In the genomic region with DNA sequence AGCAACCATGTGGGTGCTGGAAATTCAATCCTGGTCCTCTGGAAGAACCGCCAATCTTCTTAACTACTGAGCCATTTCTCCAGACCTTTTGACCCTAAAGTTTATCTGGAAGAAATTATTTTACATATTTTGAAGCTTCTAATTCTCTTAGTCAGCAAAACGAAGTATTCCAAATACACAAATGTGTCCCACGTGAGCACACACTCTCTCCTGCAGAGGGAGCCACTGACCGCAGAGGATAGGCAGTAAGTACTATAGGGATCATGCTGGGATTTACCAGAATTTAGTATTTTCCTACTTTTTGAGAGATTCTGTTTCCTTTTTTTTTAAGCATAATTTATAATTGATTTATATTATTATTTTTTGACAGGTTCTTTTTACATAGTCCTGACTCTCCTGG, we compare ENCODE assay signal across 8 mouse cellular contexts. TPM values are rescaled to one million over a fixed set of nuclear protein-coding genes. Genes with fewer than 3 reads are reported as not detected.
DNase-seq lines count a peak whose midpoint lies in the region; ATAC-seq and TF ChIP-seq lines count a peak whose summit lies in the region.

No protein-coding gene starts in this region.

- no peak overlapping the region for H3K9ac ChIP-seq in embryonic facial prominence, embryonic 14.5 days (ENCODE audit: low read depth, low read length)
- H3K9ac ChIP-seq in liver, embryonic 14.5 days (replicated peaks) = no peak overlapping the region

- no peak overlapping the region for H3K4me2 ChIP-seq in embryonic facial prominence, embryonic 14.5 days (ENCODE audit: low read depth, low read length)
- no peak overlapping the region for H3K4me2 ChIP-seq in liver, embryonic 14.5 days (ENCODE audit: low read depth)

- no peak for TF ChIP-seq CTCF in thymus, adult 2 months (IDR thresholded peaks at IDR 0.05; ENCODE audit: borderline replicate concordance, control insufficient read depth, extremely low read depth, insufficient read depth, low read length, poor library complexity)
- TF ChIP-seq CTCF in liver, embryonic 14.5 days (IDR thresholded peaks at IDR 0.05; ENCODE audit: low read depth) = peak; percentile 78

- TF ChIP-seq POLR2A in thymus, adult 2 months (IDR thresholded peaks at IDR 0.05; ENCODE audit: control insufficient read depth, extremely low read depth, insufficient read depth, low read length, poor library complexity) = no peak

- H3K9me3 ChIP-seq in embryonic facial prominence, embryonic 14.5 days (ENCODE audit: control insufficient read depth, low read length) = no peaks in the 10 kb centered on the region
- H3K9me3 ChIP-seq in liver, embryonic 14.5 days (ENCODE audit: control insufficient read depth, low read length) = no peaks in the 10 kb centered on the region

- no peaks in the 10 kb centered on the region for H3K4me1 ChIP-seq in thymus, adult 2 months (replicated peaks; ENCODE audit: control insufficient read depth, insufficient read depth, low read length)
- H3K4me1 ChIP-seq in embryonic facial prominence, embryonic 14.5 days (ENCODE audit: control insufficient read depth, insufficient read depth, low read length) = no peaks in the 10 kb centered on the region
- no peaks in the 10 kb centered on the region for H3K4me1 ChIP-seq in liver, embryonic 14.5 days (replicated peaks; ENCODE audit: control insufficient read depth in 2 of 2, insufficient read depth in 2 of 2, low read length in 1 of 2)

- DNase-seq in gastrocnemius, adult 18-20 months (ENCODE audit: low spot score) = peak; percentile 44
- DNase-seq in gastrocnemius, adult 8-10 months (ENCODE audit: low spot score in 2 of 2) = no peak
- DNase-seq in thymus, adult 2 months = peak; percentile 50
- no peak for DNase-seq in thymus, adult 18-20 months
- DNase-seq in embryonic facial prominence, embryonic 14.5 days (ENCODE audit: low spot score) = peak; percentile 41
- no peak for DNase-seq in liver, embryonic 14.5 days (ENCODE audit: low read depth in 3 of 3, low spot score in 3 of 3)
- DNase-seq in thymus, postnatal 25 days = peak; percentile 50
- no peak for DNase-seq in neural tube, embryonic 10.5 days (ENCODE audit: extremely low spot score, low spot score)

- no peaks in the 10 kb centered on the region for H3K36me3 ChIP-seq in thymus, adult 2 months (ENCODE audit: control insufficient read depth, insufficient read depth, low read length)
- no peaks in the 10 kb centered on the region for H3K36me3 ChIP-seq in embryonic facial prominence, embryonic 14.5 days (ENCODE audit: control insufficient read depth, insufficient read depth, low read length)
- H3K36me3 ChIP-seq in liver, embryonic 14.5 days (replicated peaks; ENCODE audit: control insufficient read depth, insufficient read depth, low read depth) = no peaks in the 10 kb centered on the region

- H3K27me3 ChIP-seq in thymus, adult 2 months (ENCODE audit: control insufficient read depth, insufficient read depth, low read length) = no peaks in the 10 kb centered on the region
- no peaks in the 10 kb centered on the region for H3K27me3 ChIP-seq in embryonic facial prominence, embryonic 14.5 days (replicated peaks; ENCODE audit: control insufficient read depth, insufficient read depth, low read length)
- H3K27me3 ChIP-seq in liver, embryonic 14.5 days (ENCODE audit: control insufficient read depth, insufficient read depth, low read length) = no peaks in the 10 kb centered on the region

- no peak for ATAC-seq in embryonic facial prominence, embryonic 14.5 days (ENCODE audit: low read depth)
- ATAC-seq in liver, embryonic 14.5 days (ENCODE audit: insufficient read depth) = no peak

- WGBS in thymus, adult 2 months = 33% methylated on average over 4 of the region's 4 CpGs
- WGBS in embryonic facial prominence, embryonic 14.5 days = 43% methylated on average over 4 of the region's 4 CpGs
- 27% methylated on average over 4 of the region's 4 CpGs for WGBS in liver, embryonic 14.5 days (ENCODE audit: insufficient replicate concordance)

- no peak overlapping the region for H3K27ac ChIP-seq in thymus, adult 2 months (ENCODE audit: control insufficient read depth, insufficient read depth, low read length)
- H3K27ac ChIP-seq in embryonic facial prominence, embryonic 14.5 days (replicated peaks; ENCODE audit: low read depth, low read length) = no peak overlapping the region
- no peak overlapping the region for H3K27ac ChIP-seq in liver, embryonic 14.5 days

- no peak overlapping the region for H3K4me3 ChIP-seq in thymus, adult 2 months (ENCODE audit: control insufficient read depth, insufficient read depth, low read length)
- H3K4me3 ChIP-seq in embryonic facial prominence, embryonic 14.5 days (ENCODE audit: low read depth, low read length) = no peak overlapping the region
- no peak overlapping the region for H3K4me3 ChIP-seq in liver, embryonic 14.5 days (ENCODE audit: insufficient read depth in 1 of 2, low read depth in 2 of 2, low read length in 2 of 2)

- no peak for TF ChIP-seq EP300 in liver, embryonic 14.5 days (IDR thresholded peaks at IDR 0.05; ENCODE audit: low read depth)

RNA-seq across cellular contexts. Expression of a gene that starts 7.1 kb away (rescaled TPM):
- 1 to 10 TPM; 5.6 to 8.8 TPM for total RNA-seq in gastrocnemius, adult 18-20 months (2021)
- 1 to 10 TPM; 5.3 to 8.8 (median 7.0) TPM for total RNA-seq in gastrocnemius, adult 8-10 months (2022)
- polyA plus RNA-seq in thymus, adult 2 months (2012; rRNA removed) = 1.2 and 1.3 TPM in 2 replicates
- 1.6 and 2.4 TPM in 2 replicates for polyA plus RNA-seq in embryonic facial prominence, embryonic 14.5 days (2014; fragmentation: Nextera tagmentation; extraction: Ambion mirVana)
- polyA plus RNA-seq in liver, embryonic 14.5 days (2012; rRNA removed) = 0.10 and 0.12 TPM in 2 replicates
- polyA plus RNA-seq in liver, embryonic 14.5 days (2014; fragmentation: Nextera tagmentation; extraction: Ambion mirVana) = not detected in 2 replicates

RNA-seq across cellular contexts. Expression of a gene that starts 13.6 kb away (rescaled TPM):
- total RNA-seq in gastrocnemius, adult 18-20 months (2021) = 100 to 1,000 TPM; 204 to 206 TPM
- total RNA-seq in gastrocnemius, adult 8-10 months (2022) = 100 to 1,000 TPM; 207 to 248 (median 231) TPM
- polyA plus RNA-seq in thymus, adult 2 months (2012; rRNA removed) = 108 and 119 TPM in 2 replicates
- polyA plus RNA-seq in embryonic facial prominence, embryonic 14.5 days (2014; fragmentation: Nextera tagmentation; extraction: Ambion mirVana) = 144 and 149 TPM in 2 replicates
- polyA plus RNA-seq in liver, embryonic 14.5 days (2012; rRNA removed) = 32.0 and 61.2 TPM in 2 replicates
- polyA plus RNA-seq in liver, embryonic 14.5 days (2014; fragmentation: Nextera tagmentation; extraction: Ambion mirVana) = 87.3 and 92.4 TPM in 2 replicates

RNA-seq across cellular contexts. Expression of a gene that starts 18.7 kb away (rescaled TPM):
- not detected for total RNA-seq in gastrocnemius, adult 18-20 months (2021)
- not detected for total RNA-seq in gastrocnemius, adult 8-10 months (2022)
- polyA plus RNA-seq in thymus, adult 2 months (2012; rRNA removed) = 0.15 TPM in 1 of 2 replicates, not detected in the other
- polyA plus RNA-seq in embryonic facial prominence, embryonic 14.5 days (2014; fragmentation: Nextera tagmentation; extraction: Ambion mirVana) = 22.2 and 24.6 TPM in 2 replicates
- polyA plus RNA-seq in liver, embryonic 14.5 days (2012; rRNA removed) = 0.04 and 0.22 TPM in 2 replicates
- polyA plus RNA-seq in liver, embryonic 14.5 days (2014; fragmentation: Nextera tagmentation; extraction: Ambion mirVana) = 0.14 TPM in 2 replicates

RNA-seq across cellular contexts. Expression of a gene that starts 20.4 kb away (rescaled TPM):
- 10 to 100 TPM; 16.4 to 16.6 TPM for total RNA-seq in gastrocnemius, adult 18-20 months (2021)
- 10 to 100 TPM; 14.7 to 23.9 (median 20.0) TPM for total RNA-seq in gastrocnemius, adult 8-10 months (2022)
- 136 and 153 TPM in 2 replicates for polyA plus RNA-seq in thymus, adult 2 months (2012; rRNA removed)
- polyA plus RNA-seq in embryonic facial prominence, embryonic 14.5 days (2014; fragmentation: Nextera tagmentation; extraction: Ambion mirVana) = 44.9 and 47.3 TPM in 2 replicates
- 19.7 and 26.5 TPM in 2 replicates for polyA plus RNA-seq in liver, embryonic 14.5 days (2012; rRNA removed)
- polyA plus RNA-seq in liver, embryonic 14.5 days (2014; fragmentation: Nextera tagmentation; extraction: Ambion mirVana) = 23.6 and 25.2 TPM in 2 replicates

RNA-seq across cellular contexts. Expression of a gene that starts 23.0 kb away (rescaled TPM):
- 10 to 100 TPM; 57.2 to 63.9 TPM for total RNA-seq in gastrocnemius, adult 18-20 months (2021)
- 10 to 100 TPM; 58.7 to 74.6 (median 65.3) TPM for total RNA-seq in gastrocnemius, adult 8-10 months (2022)
- 38.7 and 39.2 TPM in 2 replicates for polyA plus RNA-seq in thymus, adult 2 months (2012; rRNA removed)
- polyA plus RNA-seq in embryonic facial prominence, embryonic 14.5 days (2014; fragmentation: Nextera tagmentation; extraction: Ambion mirVana) = 53.8 and 57.5 TPM in 2 replicates
- polyA plus RNA-seq in liver, embryonic 14.5 days (2012; rRNA removed) = 18.5 and 22.2 TPM in 2 replicates
- polyA plus RNA-seq in liver, embryonic 14.5 days (2014; fragmentation: Nextera tagmentation; extraction: Ambion mirVana) = 28.3 and 35.3 TPM in 2 replicates

Comparison
In these comparisons a context has a peak if more than half of its experiments do, and no peak if none do; other contexts are left out.
1. DNase-seq: peak in gastrocnemius, adult 18-20 months (single experiment), thymus, adult 2 months (single experiment), embryonic facial prominence, embryonic 14.5 days (single experiment) and thymus, postnatal 25 days (single experiment); none in gastrocnemius, adult 8-10 months (0 of 2), thymus, adult 18-20 months (0 of 2), liver, embryonic 14.5 days (0 of 3) and neural tube, embryonic 10.5 days (single experiment).
2. RNA of a gene that starts 18.7 kb away (polyA plus RNA-seq): 22.2 to 24.6 TPM in embryonic facial prominence, embryonic 14.5 days; 0.15 TPM in thymus, adult 2 months and 0.04 to 0.22 TPM in liver, embryonic 14.5 days; every median in the first group is over 10 times any median in the second.